Mouse (Mus musculus): ENCODE measurements around the gene Nipal4. TPM values are rescaled to one million over a fixed set of nuclear protein-coding genes. Genes with fewer than 3 reads are reported as not detected.

The Nipal4 gene
- polyA plus RNA-seq, 1 experiment: 4.4 TPM

- DNase-seq (ENCODE audit: low read depth): no peak
Measured at GRCm38 (mm10) chr11:46168506-46168905, 2.2 kb upstream of the Nipal4 start.

GRCm38 (mm10) chr11:46157462-46157861 lies 8.8 kb downstream of the Nipal4 start:
- DNase-seq (ENCODE audit: low read depth): no peak

- no peak for DNase-seq (ENCODE audit: low read depth)
Measured at GRCm38 (mm10) chr11:46156945-46157344, 9.4 kb downstream of the Nipal4 start.

- DNase-seq (ENCODE audit: low read depth): no peak
Measured at GRCm38 (mm10) chr11:46146619-46147018, 19.7 kb downstream of the Nipal4 start.

- DNase-seq (ENCODE audit: low read depth): no peak
Measured at GRCm38 (mm10) chr11:46145163-46145875, 21.0 kb downstream of the Nipal4 start.

- DNase-seq (ENCODE audit: low read depth): peak; percentile 56
Measured at GRCm38 (mm10) chr11:46143342-46143741, 23.0 kb downstream of the Nipal4 start.

GRCm38 (mm10) chr11:46134899-46135298 lies 31.4 kb downstream of the Nipal4 start:
- no peak for DNase-seq (ENCODE audit: low read depth)

- DNase-seq (ENCODE audit: low read depth): no peak
Measured at GRCm38 (mm10) chr11:46131022-46131986, 35.0 kb downstream of the Nipal4 start.

- no peak for DNase-seq (ENCODE audit: low read depth)
Measured at GRCm38 (mm10) chr11:46128548-46128945, 37.8 kb downstream of the Nipal4 start.

- DNase-seq (ENCODE audit: low read depth): no peak
Measured at GRCm38 (mm10) chr11:46127621-46128547, 38.4 kb downstream of the Nipal4 start.

- DNase-seq (ENCODE audit: low read depth): no peak
Measured at GRCm38 (mm10) chr11:46126827-46127410, 39.4 kb downstream of the Nipal4 start.

- DNase-seq (ENCODE audit: low read depth): no peak
Measured at GRCm38 (mm10) chr11:46126317-46126716, 40.0 kb downstream of the Nipal4 start.

- DNase-seq (ENCODE audit: low read depth): no peak
Measured at GRCm38 (mm10) chr11:46125835-46126229, 40.5 kb downstream of the Nipal4 start.

GRCm38 (mm10) chr11:46125093-46125834 lies 41.0 kb downstream of the Nipal4 start:
- DNase-seq (ENCODE audit: low read depth): no peak

- DNase-seq (ENCODE audit: low read depth): peak; percentile 64
Measured at GRCm38 (mm10) chr11:46123328-46123866, 42.9 kb downstream of the Nipal4 start.

- no peak for DNase-seq (ENCODE audit: low read depth)
Measured at GRCm38 (mm10) chr11:46122875-46123274, 43.4 kb downstream of the Nipal4 start.

- no peak for DNase-seq (ENCODE audit: low read depth)
Measured at GRCm38 (mm10) chr11:46121666-46122065, 44.6 kb downstream of the Nipal4 start.

GRCm38 (mm10) chr11:46120084-46120483 lies 46.2 kb downstream of the Nipal4 start:
- no peak for DNase-seq (ENCODE audit: low read depth)

- DNase-seq (ENCODE audit: low read depth): no peak
Measured at GRCm38 (mm10) chr11:46119624-46120023, 46.7 kb downstream of the Nipal4 start.

GRCm38 (mm10) chr11:46116510-46116909 lies 49.8 kb downstream of the Nipal4 start:
- no peak for DNase-seq (ENCODE audit: low read depth)
